8 mouse cellular contexts compared by ENCODE assay signal in the genomic region with DNA sequence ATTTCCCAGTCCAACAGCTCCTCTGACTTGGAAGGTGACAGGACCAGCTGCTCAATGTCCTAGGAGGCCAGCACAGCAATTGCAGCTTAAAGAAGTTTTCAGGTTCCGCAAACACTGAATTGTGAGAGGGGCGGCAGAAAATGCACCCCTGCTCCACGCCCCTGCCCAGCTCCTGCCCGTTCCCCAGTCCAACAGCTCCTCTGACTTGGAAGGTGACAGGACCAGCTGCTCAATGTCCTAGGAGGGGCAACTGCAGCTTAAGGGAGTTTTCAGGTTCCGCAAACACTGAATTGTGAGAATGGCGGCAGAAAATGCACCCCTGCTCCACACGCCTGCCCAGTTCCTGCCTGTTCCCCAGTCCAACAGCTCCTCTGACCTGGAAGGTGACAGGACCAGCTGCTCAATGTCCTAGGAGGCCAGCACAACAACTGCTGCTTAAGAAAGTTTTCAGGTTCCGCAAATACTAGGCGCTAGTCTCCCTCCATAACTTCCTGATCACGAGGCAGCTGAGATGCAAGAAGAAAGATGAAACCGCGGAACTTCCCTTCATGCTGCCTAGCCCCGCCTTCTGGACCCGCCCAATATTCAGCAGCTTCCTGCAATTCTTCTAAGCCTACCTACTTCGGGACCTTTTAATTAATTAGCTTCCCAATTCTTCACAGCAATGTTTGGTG. TPM values are rescaled to one million over a fixed set of nuclear protein-coding genes. Genes with fewer than 3 reads are reported as not detected.
DNase-seq lines count a peak whose midpoint lies in the region; ATAC-seq and TF ChIP-seq lines count a peak whose summit lies in the region.
"Not testable (repeated sequence)": the region's sequence is repeated elsewhere in the genome, so short reads cannot be mapped to it uniquely, and the experiment has no call there.

A gene (minus strand): TSS at position 497 of the 674 bp plus-strand sequence.

- dilution Hi-C loops in CH12.LX (cut with MboI; ENCODE audit: extremely low pct_ligation_motif_present, extremely low pct_unique_long_range_greater_than_20kb, low sequenced_read_pairs) = not testable (repeated sequence)

- TF ChIP-seq EP300 in CH12.LX (IDR thresholded peaks at IDR 0.05; ENCODE audit: low read length) = not testable (repeated sequence)

- peak within 1 kb of the TSS; percentile 94 for H3K9ac ChIP-seq in CH12.LX (ENCODE audit: insufficient read depth, low read depth)
- H3K9ac ChIP-seq in forebrain, embryonic 16.5 days (replicated peaks; ENCODE audit: low read depth, low read length) = peak within 1 kb of the TSS; percentile 54
- peak within 1 kb of the TSS; percentile 45 for H3K9ac ChIP-seq in lung, embryonic 15.5 days

- H3K36me3 ChIP-seq in CH12.LX (replicated peaks in 1 of 2; ENCODE audit: control insufficient read depth in 1 of 2, insufficient read depth in 1 of 2, low read length in 1 of 2) = peaks cover 6 to 13% of the 10 kb centered on the region in 2 experiments
- not testable (repeated sequence) for H3K36me3 ChIP-seq in forebrain, embryonic 16.5 days (ENCODE audit: control insufficient read depth, insufficient read depth); lung, embryonic 15.5 days; testis, adult 2 months (ENCODE audit: control insufficient read depth, insufficient read depth, low read length)

- DNase-seq in CH12.LX (ENCODE audit: extremely low read depth) = peak; percentile 81
- DNase-seq in c-Kit-positive CD71-positive TER-119-negative erythroid progenitor cells, embryonic 14.5 days (ENCODE audit: low read depth) = peak; percentile 43
- DNase-seq in kidney, postnatal 14 days = peak; percentile 50
- DNase-seq in natural killer cell, adult 2 months (ENCODE audit: low spot score in 2 of 2) = peak; percentile 54 to 63

- H3K9me3 ChIP-seq in CH12.LX (replicated peaks; ENCODE audit: low read length); forebrain, embryonic 16.5 days (ENCODE audit: control insufficient read depth, low read length); lung, embryonic 15.5 days: not testable (repeated sequence)

- not testable (repeated sequence) for TF ChIP-seq CTCF in CH12.LX (conservative IDR thresholded peaks at IDR 0.05 in 1 of 2, IDR thresholded peaks at IDR 0.05 in 1 of 2; ENCODE audit: low read depth in 2 of 2, low read length in 2 of 2); testis, adult 2 months (IDR thresholded peaks at IDR 0.05; ENCODE audit: control insufficient read depth, insufficient read depth, insufficient replicate concordance, low read depth, low read length)

- H3K27ac ChIP-seq in CH12.LX (ENCODE audit: insufficient read depth, low read depth) = peak within 1 kb of the TSS; percentile 96
- not testable (repeated sequence) for H3K27ac ChIP-seq in forebrain, embryonic 16.5 days (ENCODE audit: low read length)
- H3K27ac ChIP-seq in lung, embryonic 15.5 days = peak within 1 kb of the TSS; percentile 46
- H3K27ac ChIP-seq in testis, adult 2 months (ENCODE audit: control insufficient read depth, insufficient read depth, low read depth, low read length) = peak within 1 kb of the TSS; percentile 23; the same call in 1 of the 2 replicates

- H3K4me2 ChIP-seq in CH12.LX (ENCODE audit: insufficient read depth, low read depth, poor library complexity, severe bottlenecking) = peak within 1 kb of the TSS; percentile 83
- peak within 1 kb of the TSS; percentile 63 for H3K4me2 ChIP-seq in forebrain, embryonic 16.5 days (ENCODE audit: low read length)
- H3K4me2 ChIP-seq in lung, embryonic 15.5 days = peak within 1 kb of the TSS; percentile 77

- WGBS in forebrain, embryonic 16.5 days = 12% methylated on average over 15 of the region's 15 CpGs
- WGBS in lung, embryonic 15.5 days = 10% methylated on average over 15 of the region's 15 CpGs

- peaks cover 0 to 11% of the 10 kb centered on the region in 2 experiments; a peak in 2 of 4 replicates for H3K4me1 ChIP-seq in CH12.LX (ENCODE audit: control insufficient read depth in 1 of 2, insufficient read depth in 2 of 2)
- H3K4me1 ChIP-seq in forebrain, embryonic 16.5 days (replicated peaks; ENCODE audit: control insufficient read depth, insufficient read depth, low read length); lung, embryonic 15.5 days; testis, adult 2 months (ENCODE audit: control insufficient read depth, insufficient read depth, low read length): not testable (repeated sequence)

- in situ Hi-C loops in CH12.LX (cut with MboI; ENCODE audit: low pct_ligation_motif_present, low pct_unique_long_range_greater_than_20kb, low sequenced_read_pairs) = not testable (repeated sequence)

- H3K27me3 ChIP-seq in CH12.LX (replicated peaks); forebrain, embryonic 16.5 days (replicated peaks; ENCODE audit: control insufficient read depth, insufficient read depth, low read length); lung, embryonic 15.5 days; testis, adult 2 months (ENCODE audit: control insufficient read depth, insufficient read depth, low read length): not testable (repeated sequence)

- TF ChIP-seq POLR2A in CH12.LX (IDR thresholded peaks at IDR 0.05; ENCODE audit: low read depth, low read length); testis, adult 2 months (IDR thresholded peaks at IDR 0.05; ENCODE audit: control insufficient read depth, low read depth, low read length): not testable (repeated sequence)

- H3K79me2 ChIP-seq in CH12.LX (replicated peaks; ENCODE audit: control insufficient read depth, extremely low read depth, insufficient read depth, poor library complexity, severe bottlenecking) = not testable (repeated sequence)

- ATAC-seq in forebrain, embryonic 16.5 days = not testable (repeated sequence)
- peak; percentile 91 to 92 for ATAC-seq in hematopoietic stem cell, adult 5-6 weeks (replicated peaks in 1 of 2; ENCODE audit: insufficient read depth in 1 of 2, low FRiP score in 2 of 2, low TSS enrichment in 1 of 2, low read depth in 1 of 2, poor library complexity in 2 of 2, severe bottlenecking in 2 of 2)
- ATAC-seq in lung, embryonic 15.5 days (ENCODE audit: borderline replicate concordance, extremely low read depth, low FRiP score, low TSS enrichment) = peak; percentile 73; the same call in 1 of the 2 replicates

- TF ChIP-seq RAD21 in CH12.LX (IDR thresholded peaks at IDR 0.05; ENCODE audit: low read depth, low read length) = not testable (repeated sequence)

- peak within 1 kb of the TSS; percentile 57 to 97 (median 67) for H3K4me3 ChIP-seq in CH12.LX (replicated peaks in 1 of 3; ENCODE audit: low read depth in 2 of 3, low read length in 2 of 3, poor library complexity in 1 of 3)
- peak within 1 kb of the TSS; percentile 48 for H3K4me3 ChIP-seq in forebrain, embryonic 16.5 days (replicated peaks; ENCODE audit: low read length)
- H3K4me3 ChIP-seq in lung, embryonic 15.5 days = peak within 1 kb of the TSS; percentile 52
- H3K4me3 ChIP-seq in testis, adult 2 months (ENCODE audit: control insufficient read depth, low read depth, low read length) = peak within 1 kb of the TSS; percentile 62

TF ChIP-seq in CH12.LX, 34 proteins besides CTCF, POLR2A, EP300 and RAD21:
- peak; percentile 49; the same call in 1 of the 2 replicates for TF ChIP-seq SIN3A (IDR thresholded peaks at IDR 0.05; ENCODE audit: low read length)
- TF ChIP-seq IRF4 (IDR thresholded peaks at IDR 0.05; ENCODE audit: low read depth, low read length) = 0 out of 2 replicates have a peak, but pooled peaks have one; percentile 5
- TF ChIP-seq ELF1 (IDR thresholded peaks at IDR 0.05; ENCODE audit: low read depth, low read length) = peak; percentile 72
- 0 out of 2 replicates have a peak, but pooled peaks have one; percentile 11 for TF ChIP-seq MAX (IDR thresholded peaks at IDR 0.05; ENCODE audit: low read length)
- peak; percentile 49 for TF ChIP-seq TBP (conservative IDR thresholded peaks at IDR 0.05; ENCODE audit: low read depth, low read length)
- 0 out of 2 replicates have a peak, but pooled peaks have one; percentile 13 for TF ChIP-seq NELFE (IDR thresholded peaks at IDR 0.05; ENCODE audit: low read depth, low read length)
- peak; percentile 57; the same call in 1 of the 2 replicates for TF ChIP-seq BHLHE40 (IDR thresholded peaks at IDR 0.05; ENCODE audit: low read depth, low read length)

RNA-seq across cellular contexts. Expression of the gene that starts here (rescaled TPM):
- total RNA-seq in CH12.LX (2012; rRNA removed) = 4.5 TPM in 2 replicates
- 15.9 and 16.0 TPM in 2 replicates for total RNA-seq in CH12.LX (2014; rRNA removed)
- 6.8 and 8.0 TPM in 2 replicates for polyA plus RNA-seq in CH12.LX (2012; ENCODE audit: insufficient read length, low read depth)
- polyA plus RNA-seq in forebrain, embryonic 16.5 days (2015; fragmentation: Nextera tagmentation; extraction: Ambion mirVana) = 6.0 and 6.4 TPM in 2 replicates
- 42.7 and 60.9 TPM in 2 replicates for total RNA-seq in hematopoietic stem cell, adult 5-6 weeks (2017)
- polyA plus RNA-seq in lung, embryonic 15.5 days (2015; fragmentation: Nextera tagmentation; extraction: Ambion mirVana) = 5.9 and 6.3 TPM in 2 replicates
- polyA plus RNA-seq in testis, adult 2 months (2012; rRNA removed) = 0.36 and 0.64 TPM in 2 replicates
